Mouse (Mus musculus): ENCODE measurements at regions not wholly inside any gene's neighbourhood (a gene's known extent, or its start where the extent isn't known, plus 50 kb on each side); places are given as distances from the start of the nearest gene placed in this dataset.
A peak's percentile ranks its signal among the peaks of the same experiment; 100 is the strongest.

DNA sequence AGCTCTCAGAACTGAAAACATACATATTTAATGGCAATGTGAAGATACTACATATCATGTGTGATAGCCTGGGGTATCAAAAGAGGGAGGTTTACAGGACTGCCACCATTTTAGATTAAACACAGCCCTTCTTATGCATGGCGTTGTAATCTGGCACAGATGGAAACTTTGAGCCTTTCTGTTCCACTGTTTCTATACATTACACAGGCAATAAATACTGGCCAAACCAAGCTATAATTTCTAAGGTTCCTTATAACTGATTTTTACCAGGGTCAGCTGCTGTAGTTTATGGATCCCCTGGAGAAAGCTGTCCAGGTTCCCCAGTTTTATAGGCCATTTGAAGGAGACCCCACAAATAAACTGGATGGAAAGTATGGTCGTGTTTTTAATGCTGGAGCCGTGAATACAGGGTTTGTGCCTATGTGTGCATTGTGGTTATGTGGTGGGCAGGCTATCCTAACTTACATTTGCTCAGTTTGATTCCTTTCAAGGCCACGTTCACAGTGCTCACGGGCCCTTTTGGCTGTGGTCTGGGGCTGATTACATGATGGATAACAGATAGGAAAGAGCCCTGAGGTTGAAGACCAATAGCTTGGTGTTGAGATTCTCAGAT lies 341.7 kb downstream of the Cmpk2 start:
- Histone ChIP-seq H3K4me1 (replicated peaks; ENCODE audit: control insufficient read depth, insufficient read depth, low read length) (peaks cover 5% of the 10 kb centered on the region), H3K4me2 (ENCODE audit: low read length) (no peak overlapping the region), H3K9me3 (ENCODE audit: control insufficient read depth, low read length) (no peaks in the 10 kb centered on the region), H3K36me3 (ENCODE audit: control insufficient read depth, insufficient read depth, low read length) (no peaks in the 10 kb centered on the region), H3K27me3 (replicated peaks; ENCODE audit: control insufficient read depth, insufficient read depth, low read length) (no peaks in the 10 kb centered on the region), H3K27ac (ENCODE audit: low read depth) (no peak overlapping the region), H3K9ac (ENCODE audit: low read length) (no peak overlapping the region), H3K4me3 (ENCODE audit: low read depth, low read length) (no peak overlapping the region)
- no peak for ATAC-seq (replicated peaks; ENCODE audit: low FRiP score, low TSS enrichment, low read depth)
- whole genome bisulfite sequencing: 66% methylated on average over 5 of the region's 5 CpGs
- no peak for DNase-seq (ENCODE audit: low spot score)

DNA sequence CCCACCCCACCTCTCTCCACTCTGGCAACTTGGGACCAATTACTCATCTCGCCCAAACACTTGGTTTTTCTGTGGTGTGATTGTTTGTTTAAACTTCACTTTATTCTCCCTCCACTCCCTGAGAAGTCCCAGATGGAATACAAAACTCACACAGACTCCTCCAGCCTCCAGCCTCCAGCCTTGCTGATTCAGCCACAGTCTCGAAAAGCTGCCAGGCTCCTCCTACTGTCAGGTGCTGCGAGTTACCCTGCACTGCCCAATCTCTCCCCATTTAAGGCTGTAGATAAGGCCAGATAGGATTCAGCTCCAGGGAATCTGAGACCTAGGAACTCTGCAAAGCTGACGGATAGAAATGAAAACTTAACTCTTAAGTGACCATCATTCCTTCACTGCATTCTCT lies 340.7 kb downstream of the Cmpk2 start:
- Histone ChIP-seq H3K27ac (ENCODE audit: low read depth) (no peak overlapping the region), H3K4me1 (replicated peaks; ENCODE audit: control insufficient read depth, insufficient read depth, low read length) (peaks cover 5% of the 10 kb centered on the region), H3K4me3 (ENCODE audit: low read depth, low read length) (no peak overlapping the region), H3K4me2 (ENCODE audit: low read length) (peak overlapping the region; percentile 2; the same call in 1 of the 2 replicates), H3K27me3 (replicated peaks; ENCODE audit: control insufficient read depth, insufficient read depth, low read length) (no peaks in the 10 kb centered on the region), H3K9me3 (ENCODE audit: control insufficient read depth, low read length) (no peaks in the 10 kb centered on the region), H3K9ac (ENCODE audit: low read length) (no peak overlapping the region), H3K36me3 (ENCODE audit: control insufficient read depth, insufficient read depth, low read length) (no peaks in the 10 kb centered on the region)
- peak; percentile 64; the same call in 1 of the 2 replicates for ATAC-seq (replicated peaks; ENCODE audit: low FRiP score, low TSS enrichment, low read depth)
- 4% methylated on average over 4 of the region's 4 CpGs for WGBS
- peak; percentile 66 for DNase-seq (ENCODE audit: low spot score)

DNA sequence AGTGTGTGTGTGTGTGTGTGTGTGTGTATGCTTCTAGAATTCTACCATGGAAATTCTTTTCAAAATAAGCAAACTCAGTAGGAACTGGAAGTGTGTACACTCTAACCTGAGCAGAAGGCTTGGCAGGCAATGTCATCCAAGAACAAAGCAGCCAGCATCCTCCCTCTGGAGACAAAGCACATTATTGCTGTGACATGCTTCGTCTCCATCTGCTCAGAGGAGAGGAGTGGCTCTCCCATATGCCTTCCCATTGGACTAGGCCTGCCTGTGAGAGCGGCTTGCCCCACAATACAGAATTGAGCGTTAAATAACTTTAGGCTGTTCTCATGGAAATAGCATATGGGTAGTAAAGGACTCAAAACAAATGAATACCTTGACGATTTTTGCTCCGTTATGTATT lies 333.5 kb downstream of the Cmpk2 start:
- Histone ChIP-seq H3K4me2 (ENCODE audit: low read length) (no peak overlapping the region), H3K27ac (ENCODE audit: low read depth) (no peak overlapping the region), H3K27me3 (replicated peaks; ENCODE audit: control insufficient read depth, insufficient read depth, low read length) (no peaks in the 10 kb centered on the region), H3K36me3 (ENCODE audit: control insufficient read depth, insufficient read depth, low read length) (no peaks in the 10 kb centered on the region), H3K9me3 (ENCODE audit: control insufficient read depth, low read length) (no peaks in the 10 kb centered on the region), H3K9ac (ENCODE audit: low read length) (no peak overlapping the region), H3K4me1 (replicated peaks; ENCODE audit: control insufficient read depth, insufficient read depth, low read length) (no peaks in the 10 kb centered on the region), H3K4me3 (ENCODE audit: low read depth, low read length) (no peak overlapping the region)
- no peak for DNase-seq (ENCODE audit: low spot score)
- ATAC-seq (replicated peaks; ENCODE audit: low FRiP score, low TSS enrichment, low read depth): no peak
- 84% methylated on average over 5 of the region's 5 CpGs for WGBS

DNA sequence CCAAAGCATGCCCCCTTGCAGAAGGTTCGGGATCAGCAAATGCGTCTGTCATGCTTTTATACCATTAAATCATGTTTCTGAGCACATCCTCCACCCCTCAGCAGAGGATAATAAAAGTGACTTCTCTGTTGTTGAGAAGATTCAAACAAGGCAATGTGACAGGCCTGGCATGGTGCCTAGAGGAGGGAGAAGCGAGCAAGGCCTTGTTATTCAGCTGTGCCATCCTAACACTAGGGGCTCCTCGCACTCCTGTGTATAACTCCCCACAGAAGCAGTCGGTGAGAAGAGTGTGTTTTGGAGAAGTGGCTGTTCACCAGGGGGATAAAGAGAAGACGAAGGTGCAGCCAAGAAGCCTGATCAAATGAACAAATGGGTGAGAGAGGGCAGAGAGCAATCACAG lies 330.3 kb downstream of the Cmpk2 start:
- H3K4me2 ChIP-seq (ENCODE audit: low read length): no peak overlapping the region
- H3K36me3 ChIP-seq (ENCODE audit: control insufficient read depth, insufficient read depth, low read length): no peaks in the 10 kb centered on the region
- no peak overlapping the region for H3K4me3 ChIP-seq (ENCODE audit: low read depth, low read length)
- H3K9ac ChIP-seq (ENCODE audit: low read length): no peak overlapping the region
- H3K4me1 ChIP-seq (replicated peaks; ENCODE audit: control insufficient read depth, insufficient read depth, low read length): no peaks in the 10 kb centered on the region
- DNase-seq (ENCODE audit: low spot score) (no peak), ATAC-seq (replicated peaks; ENCODE audit: low FRiP score, low TSS enrichment, low read depth) (no peak)
- WGBS: 66% methylated on average over 6 of the region's 6 CpGs
- H3K27me3 ChIP-seq (replicated peaks; ENCODE audit: control insufficient read depth, insufficient read depth, low read length): no peaks in the 10 kb centered on the region
- H3K27ac ChIP-seq (ENCODE audit: low read depth): no peak overlapping the region
- H3K9me3 ChIP-seq (ENCODE audit: control insufficient read depth, low read length): no peaks in the 10 kb centered on the region

DNA sequence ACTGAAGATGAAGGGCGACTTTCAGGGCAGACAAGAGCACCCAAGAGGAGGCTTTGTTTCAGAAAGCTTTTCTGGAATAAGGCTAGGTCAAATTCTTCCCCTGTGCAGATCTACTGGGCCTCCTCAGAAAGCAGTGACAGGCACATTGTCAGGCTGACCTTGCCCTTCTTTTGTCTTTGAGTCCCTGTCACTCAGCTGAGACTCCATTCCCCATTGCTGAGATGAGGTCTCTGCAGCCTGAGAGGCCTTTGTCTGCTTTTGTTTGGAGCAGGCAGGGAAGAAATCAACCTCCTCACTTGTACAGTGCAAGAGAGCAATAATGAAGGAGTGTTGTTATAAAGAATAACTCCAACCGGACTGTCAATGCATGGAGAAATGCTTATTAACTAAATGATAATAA lies 327.4 kb downstream of the Cmpk2 start:
- no peak overlapping the region for H3K27ac ChIP-seq (ENCODE audit: low read depth)
- H3K9me3 ChIP-seq (ENCODE audit: control insufficient read depth, low read length): no peaks in the 10 kb centered on the region
- H3K27me3 ChIP-seq (replicated peaks; ENCODE audit: control insufficient read depth, insufficient read depth, low read length): no peaks in the 10 kb centered on the region
- ATAC-seq (replicated peaks; ENCODE audit: low FRiP score, low TSS enrichment, low read depth) (no peak), DNase-seq (ENCODE audit: low spot score) (no peak)
- no peak overlapping the region for H3K9ac ChIP-seq (ENCODE audit: low read length)
- H3K4me3 ChIP-seq (ENCODE audit: low read depth, low read length): no peak overlapping the region
- H3K4me2 ChIP-seq (ENCODE audit: low read length): no peak overlapping the region
- WGBS: 81% methylated on average over 2 of the region's 2 CpGs
- no peaks in the 10 kb centered on the region for H3K4me1 ChIP-seq (replicated peaks; ENCODE audit: control insufficient read depth, insufficient read depth, low read length)
- no peaks in the 10 kb centered on the region for H3K36me3 ChIP-seq (ENCODE audit: control insufficient read depth, insufficient read depth, low read length)

DNA sequence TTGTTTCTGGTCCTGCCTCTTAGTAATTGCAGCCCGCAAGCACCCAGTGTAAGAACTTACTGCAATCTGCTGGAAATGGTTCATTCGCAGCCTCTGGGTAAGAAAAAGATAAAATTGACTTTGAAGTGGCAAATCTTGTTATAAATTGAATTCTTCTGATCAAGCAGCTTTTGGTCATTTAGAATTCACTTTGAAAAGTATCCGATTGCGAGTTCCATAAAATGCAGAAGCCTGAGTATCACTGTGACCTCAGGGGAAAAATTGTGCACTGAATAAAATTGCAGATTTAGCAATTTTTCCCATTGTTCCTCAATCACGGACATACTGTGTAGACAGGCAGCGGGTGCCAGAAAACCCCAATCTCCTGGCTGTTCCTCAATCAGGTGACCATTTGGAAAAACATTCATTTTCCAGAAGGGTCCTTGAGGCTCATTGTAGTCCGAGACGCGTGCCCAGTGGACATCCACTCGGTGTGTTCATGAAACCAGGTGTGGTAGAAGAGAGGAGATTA lies 320.4 kb downstream of the Cmpk2 start:
- DNase-seq (ENCODE audit: low spot score): no peak
- Histone ChIP-seq H3K27ac (ENCODE audit: low read depth) (no peak overlapping the region), H3K36me3 (ENCODE audit: control insufficient read depth, insufficient read depth, low read length) (no peaks in the 10 kb centered on the region), H3K9me3 (ENCODE audit: control insufficient read depth, low read length) (no peaks in the 10 kb centered on the region), H3K27me3 (replicated peaks; ENCODE audit: control insufficient read depth, insufficient read depth, low read length) (no peaks in the 10 kb centered on the region), H3K9ac (ENCODE audit: low read length) (no peak overlapping the region), H3K4me3 (ENCODE audit: low read depth, low read length) (no peak overlapping the region), H3K4me2 (ENCODE audit: low read length) (no peak overlapping the region), H3K4me1 (replicated peaks; ENCODE audit: control insufficient read depth, insufficient read depth, low read length) (no peaks in the 10 kb centered on the region)
- no peak for ATAC-seq (replicated peaks; ENCODE audit: low FRiP score, low TSS enrichment, low read depth)
- 88% methylated on average over 10 of the region's 10 CpGs for WGBS

DNA sequence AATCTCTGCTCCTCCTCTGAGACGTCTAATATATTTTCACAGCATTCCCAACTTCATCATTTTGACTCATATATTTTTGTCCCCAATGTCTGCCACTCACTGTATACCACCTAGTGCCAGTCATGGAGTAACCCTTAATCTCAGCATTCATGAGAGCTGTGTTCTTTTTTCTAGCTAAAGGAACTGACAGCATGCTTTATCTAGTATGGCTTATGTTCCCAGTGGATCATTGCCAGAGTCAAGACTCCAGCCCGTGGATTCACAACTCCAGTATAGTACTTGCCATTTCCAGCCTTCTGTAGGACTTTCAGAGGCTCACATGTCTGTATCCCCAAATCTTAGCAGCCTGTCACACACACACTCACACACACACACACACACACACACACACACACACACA lies 316.5 kb downstream of the Cmpk2 start:
- DNase-seq (ENCODE audit: low spot score) (no peak), ATAC-seq (replicated peaks; ENCODE audit: low FRiP score, low TSS enrichment, low read depth) (no peak)
- no peaks in the 10 kb centered on the region for H3K36me3 ChIP-seq (ENCODE audit: control insufficient read depth, insufficient read depth, low read length)
- no peaks in the 10 kb centered on the region for H3K27me3 ChIP-seq (replicated peaks; ENCODE audit: control insufficient read depth, insufficient read depth, low read length)
- 68% methylated on average over 2 of the region's 2 CpGs for WGBS
- H3K9me3 ChIP-seq (ENCODE audit: control insufficient read depth, low read length): no peaks in the 10 kb centered on the region
- no peaks in the 10 kb centered on the region for H3K4me1 ChIP-seq (replicated peaks; ENCODE audit: control insufficient read depth, insufficient read depth, low read length)
- H3K4me2 ChIP-seq (ENCODE audit: low read length): no peak overlapping the region
- no peak overlapping the region for H3K27ac ChIP-seq (ENCODE audit: low read depth)
- H3K9ac ChIP-seq (ENCODE audit: low read length): no peak overlapping the region
- H3K4me3 ChIP-seq (ENCODE audit: low read depth, low read length): no peak overlapping the region

DNA sequence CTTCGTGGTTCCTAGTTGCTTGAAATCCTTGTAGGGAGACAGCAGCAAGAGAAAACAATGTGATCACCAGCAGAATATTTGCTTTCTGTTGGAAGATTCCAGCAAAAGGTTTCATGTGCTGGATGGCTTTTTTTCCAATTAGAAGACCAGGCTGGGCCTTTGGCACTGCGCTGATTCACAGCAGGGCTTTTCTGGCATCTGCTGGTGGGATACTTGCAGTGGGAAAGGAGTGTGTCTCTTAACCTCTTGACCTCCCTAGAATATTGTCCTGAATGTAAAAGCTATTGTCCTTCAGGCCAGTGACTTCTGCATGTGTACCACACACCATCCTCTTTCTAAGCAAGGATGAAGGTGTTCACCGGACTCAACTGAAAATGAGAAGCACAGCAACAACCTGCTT lies 315.4 kb downstream of the Cmpk2 start:
- H3K36me3 ChIP-seq (ENCODE audit: control insufficient read depth, insufficient read depth, low read length): no peaks in the 10 kb centered on the region
- no peaks in the 10 kb centered on the region for H3K9me3 ChIP-seq (ENCODE audit: control insufficient read depth, low read length)
- WGBS: 86% methylated on average over 3 of the region's 3 CpGs
- H3K9ac ChIP-seq (ENCODE audit: low read length): no peak overlapping the region
- no peak overlapping the region for H3K27ac ChIP-seq (ENCODE audit: low read depth)
- no peaks in the 10 kb centered on the region for H3K4me1 ChIP-seq (replicated peaks; ENCODE audit: control insufficient read depth, insufficient read depth, low read length)
- no peak overlapping the region for H3K4me3 ChIP-seq (ENCODE audit: low read depth, low read length)
- no peaks in the 10 kb centered on the region for H3K27me3 ChIP-seq (replicated peaks; ENCODE audit: control insufficient read depth, insufficient read depth, low read length)
- DNase-seq (ENCODE audit: low spot score): no peak
- no peak overlapping the region for H3K4me2 ChIP-seq (ENCODE audit: low read length)
- no peak for ATAC-seq (replicated peaks; ENCODE audit: low FRiP score, low TSS enrichment, low read depth)

DNA sequence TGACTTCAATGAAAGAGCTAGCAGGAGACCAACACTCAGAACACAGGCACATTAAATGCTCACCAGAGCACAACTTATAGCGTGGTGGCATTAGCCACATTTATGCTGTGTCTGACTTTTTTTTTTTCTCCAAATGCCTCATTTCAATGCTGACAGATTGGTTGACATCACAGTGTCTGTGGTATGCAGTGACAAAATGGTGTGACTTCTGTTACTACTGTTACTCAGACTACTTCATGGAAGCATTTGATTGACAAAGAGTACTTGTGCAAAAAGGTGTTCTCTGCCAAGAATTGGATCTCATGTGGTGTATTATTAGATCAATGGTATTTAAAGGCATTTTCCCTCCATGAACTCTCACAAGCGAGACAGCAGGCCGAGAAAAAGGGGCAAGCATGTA lies 314.8 kb downstream of the Cmpk2 start:
- H3K9me3 ChIP-seq (ENCODE audit: control insufficient read depth, low read length): no peaks in the 10 kb centered on the region
- no peak overlapping the region for H3K27ac ChIP-seq (ENCODE audit: low read depth)
- no peak for DNase-seq (ENCODE audit: low spot score)
- no peak overlapping the region for H3K4me3 ChIP-seq (ENCODE audit: low read depth, low read length)
- no peak overlapping the region for H3K9ac ChIP-seq (ENCODE audit: low read length)
- ATAC-seq (replicated peaks; ENCODE audit: low FRiP score, low TSS enrichment, low read depth): no peak
- no peak overlapping the region for H3K4me2 ChIP-seq (ENCODE audit: low read length)
- no peaks in the 10 kb centered on the region for H3K36me3 ChIP-seq (ENCODE audit: control insufficient read depth, insufficient read depth, low read length)
- no peaks in the 10 kb centered on the region for H3K4me1 ChIP-seq (replicated peaks; ENCODE audit: control insufficient read depth, insufficient read depth, low read length)
- no peaks in the 10 kb centered on the region for H3K27me3 ChIP-seq (replicated peaks; ENCODE audit: control insufficient read depth, insufficient read depth, low read length)
- 82% methylated on average over 3 of the region's 3 CpGs for WGBS
